Mouse (Mus musculus) liver, embryonic 14.5 days (tissue): Measurements from ENCODE around the gene Rbms3.

Source experiments
- CTCF ChIP-seq: IDR thresholded peaks from 2 replicates; pipeline ENCODE4 v1.5.1; 2016; ENCODE audit warnings: antibody characterized with exemption, low read depth, control low read depth
- EP300 ChIP-seq: IDR thresholded peaks from 2 replicates; pipeline ENCODE4 v1.6.1; 2016; ENCODE audit warnings: antibody characterized with exemption, low read depth

DNA sequence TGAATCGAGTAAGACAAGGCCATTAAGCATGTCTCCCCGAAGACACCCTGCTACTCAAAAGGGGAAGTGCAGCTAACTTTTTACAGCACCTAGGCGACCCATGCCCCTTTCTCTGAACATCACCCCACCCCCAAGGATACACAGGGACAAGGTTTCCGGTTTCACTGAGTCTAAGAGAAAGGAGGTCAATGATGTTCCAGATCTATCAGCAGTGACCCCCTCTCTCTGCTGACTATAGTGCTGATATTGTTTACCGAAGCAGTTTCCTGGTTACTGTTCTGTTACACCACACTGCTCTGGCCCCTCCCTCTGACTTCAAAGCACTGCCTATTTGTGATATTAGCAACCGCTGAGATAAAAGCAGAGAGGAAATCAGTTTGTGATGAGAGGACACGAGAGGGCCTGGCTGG, 229.4 kb downstream of the Rbms3 start:
- TF ChIP-seq CTCF (no peak), EP300 (no peak)
